Mouse (Mus musculus) cerebellum, adult 2 months (tissue): Measurements from ENCODE around the gene Hemk1.

ENCODE experiments used
- CTCF ChIP-seq: fragments of 200-500 bp; IDR thresholded peaks from 2 replicates; pipeline ENCODE4 v1.5.1; 2011; ENCODE audit warnings: low read depth, mild to moderate bottlenecking, control low read depth, low read length, moderate library complexity, borderline replicate concordance; ENCODE audit not compliant: insufficient read depth
- POLR2A ChIP-seq: fragments of 200-500 bp; IDR thresholded peaks from 2 replicates; pipeline ENCODE4 v1.6.1; 2011; ENCODE audit warnings: low read length, control low read depth, borderline replicate concordance; ENCODE audit not compliant: insufficient read depth

GRCm38 (mm10) chr9:107296016-107296040 is 42.3 kb downstream of the Hemk1 start, which contains the start of gene Cish:
- TF ChIP-seq CTCF (no peak), POLR2A (no peak)
